Mouse (Mus musculus) hindbrain, embryonic 10.5 days (tissue): ENCODE data around the gene Fzd10. TPM values are rescaled to one million over a fixed set of nuclear protein-coding genes. Genes with fewer than 3 reads are reported as not detected.

Source experiments
- DNase-seq: peaks from one replicate; pipeline ENCODE4 v3.0.0-alpha.2; 2017; ENCODE audit warnings: low spot score
- H3K27ac ChIP-seq: fragments of 300-500 bp; sonication (generic); 2 replicates; pipeline ENCODE4 v1.5.1; 2016; ENCODE audit warnings: mild to moderate bottlenecking, moderate library complexity
- H3K27me3 ChIP-seq: fragments of 300-500 bp; sonication (generic); 2 replicates; pipeline ENCODE4 v1.6.1; 2016; ENCODE audit warnings: mild to moderate bottlenecking; ENCODE audit not compliant: poor library complexity, insufficient read depth, severe bottlenecking
- H3K36me3 ChIP-seq: fragments of 300-500 bp; sonication (generic); 2 replicates; pipeline ENCODE4 v1.6.1; 2016; ENCODE audit warnings: mild to moderate bottlenecking, moderate library complexity
- H3K4me1 ChIP-seq: fragments of 300-500 bp; sonication (generic); replicated peaks from 2 replicates; pipeline ENCODE4 v1.6.1; 2016; ENCODE audit warnings: mild to moderate bottlenecking
- H3K4me3 ChIP-seq: fragments of 300-500 bp; sonication (generic); 2 replicates; pipeline ENCODE4 v1.5.1; 2016; ENCODE audit warnings: mild to moderate bottlenecking, moderate library complexity
- H3K9me3 ChIP-seq: fragments of 300-500 bp; sonication (generic); 2 replicates; pipeline ENCODE4 v1.6.1; 2016; ENCODE audit warnings: mild to moderate bottlenecking, moderate library complexity
- WGBS: fragments of 180-500 bp; shearing (Covaris S2); methylation state at CpG from one replicate; pipeline ENCODE4 v1.1.7; 2016; 5-methylcytosine and 5-hydroxymethylcytosine counted together
- polyA plus RNA-seq: library from polyadenylated mRNA; unstranded; fragments of >200 nt; fragmentation: Nextera tagmentation; extraction: Ambion mirVana; gene quantifications from 2 replicates; pipeline ENCODE4 v1.2.1, GENCODE M21; 2016

The Fzd10 gene
- polyA plus RNA-seq, 1 experiment from 2014 or later: 22.3 TPM

- H3K9me3 ChIP-seq: no peaks in the 10 kb centered on the region
- peak overlapping the region; percentile 88 for H3K27ac ChIP-seq
- peaks cover 41% of the 10 kb centered on the region for H3K4me1 ChIP-seq
- WGBS: 12% methylated on average over 8 of the region's 8 CpGs
- DNase-seq: peak; percentile 51
- peak overlapping the region; percentile 30 for H3K4me3 ChIP-seq
- no peaks in the 10 kb centered on the region; the same call in 1 of the 2 replicates for H3K27me3 ChIP-seq
- peaks cover 9% of the 10 kb centered on the region; the same call in 1 of the 2 replicates for H3K36me3 ChIP-seq
Observed at GRCm38 (mm10) chr5:128581516-128581921, 19.1 kb upstream of the Fzd10 start.

- Histone ChIP-seq H3K4me3 (no peak overlapping the region), H3K27ac (no peak overlapping the region), H3K27me3 (peaks cover 20% of the 10 kb centered on the region), H3K36me3 (peaks cover 9% of the 10 kb centered on the region; the same call in 1 of the 2 replicates), H3K4me1 (peaks cover 8% of the 10 kb centered on the region), H3K9me3 (no peaks in the 10 kb centered on the region)
- WGBS: 68% methylated on average over 1 of the region's 1 CpGs
- no peak for DNase-seq
Observed at GRCm38 (mm10) chr5:128589231-128589630, 11.4 kb upstream of the Fzd10 start.

GRCm38 (mm10) chr5:128593446-128593845 lies 7.2 kb upstream of the Fzd10 start:
- 76% methylated on average over 13 of the region's 13 CpGs for WGBS
- H3K9me3 ChIP-seq: no peaks in the 10 kb centered on the region
- peak overlapping the region; percentile 97 for H3K27ac ChIP-seq
- H3K4me3 ChIP-seq: no peak overlapping the region
- H3K36me3 ChIP-seq: peaks cover 11% of the 10 kb centered on the region; the same call in 1 of the 2 replicates
- DNase-seq: no peak
- H3K27me3 ChIP-seq: peaks cover 49% of the 10 kb centered on the region
- H3K4me1 ChIP-seq: peaks cover 50% of the 10 kb centered on the region

- H3K27ac ChIP-seq: peak overlapping the region; percentile 97
- peaks cover 54% of the 10 kb centered on the region for H3K27me3 ChIP-seq
- DNase-seq: peak; percentile 72
- H3K4me1 ChIP-seq: peaks cover 79% of the 10 kb centered on the region
- peak overlapping the region; percentile 81 for H3K4me3 ChIP-seq
- H3K36me3 ChIP-seq: peaks cover 11% of the 10 kb centered on the region; the same call in 1 of the 2 replicates
- WGBS: under 1% methylated on average over 20 of the region's 20 CpGs
- no peaks in the 10 kb centered on the region for H3K9me3 ChIP-seq
Observed at GRCm38 (mm10) chr5:128596813-128597212, 3.8 kb upstream of the Fzd10 start.

- Histone ChIP-seq H3K4me1 (peaks cover 84% of the 10 kb centered on the region), H3K9me3 (no peaks in the 10 kb centered on the region), H3K27ac (peak overlapping the region; percentile 97), H3K27me3 (peaks cover 59% of the 10 kb centered on the region), H3K36me3 (peaks cover 14% of the 10 kb centered on the region; the same call in 1 of the 2 replicates), H3K4me3 (peak overlapping the region; percentile 81)
- WGBS: 8% methylated on average over 4 of the region's 4 CpGs
- DNase-seq: no peak
Observed at GRCm38 (mm10) chr5:128597381-128597780, 3.3 kb upstream of the Fzd10 start.

DNA sequence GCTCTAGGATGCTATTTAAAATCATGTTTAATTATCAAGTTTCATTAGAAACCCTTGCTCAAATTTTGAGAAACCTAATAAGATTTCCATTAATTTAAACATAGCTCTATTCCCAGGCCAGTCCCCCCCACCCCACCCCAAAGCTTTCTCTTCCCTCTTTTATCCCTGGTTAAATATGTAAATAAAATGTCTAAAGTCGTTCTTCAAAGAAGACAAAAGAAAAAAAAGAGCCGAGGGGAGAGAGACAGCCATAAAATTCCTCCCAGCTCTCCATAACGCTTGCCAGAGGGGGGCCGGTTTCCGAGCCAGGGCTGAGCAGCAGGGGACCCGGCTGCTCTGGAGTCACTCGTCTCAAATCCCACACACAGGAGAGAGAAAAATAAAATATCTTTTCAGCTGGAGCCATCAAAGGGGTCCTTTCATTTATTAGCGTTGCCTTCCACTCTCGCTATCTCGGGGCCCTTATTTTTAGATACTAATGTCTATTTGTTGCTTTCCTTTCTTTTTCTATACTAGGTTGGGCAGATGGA lies 2.4 kb upstream of the Fzd10 start:
- Histone ChIP-seq H3K4me3 (peak overlapping the region; percentile 81), H3K36me3 (peaks cover 19% of the 10 kb centered on the region), H3K9me3 (no peaks in the 10 kb centered on the region), H3K27ac (peak overlapping the region; percentile 97), H3K4me1 (peaks cover 93% of the 10 kb centered on the region), H3K27me3 (peaks cover 59% of the 10 kb centered on the region)
- peak; percentile 49 for DNase-seq
- WGBS: under 1% methylated on average over 10 of the region's 10 CpGs

DNA sequence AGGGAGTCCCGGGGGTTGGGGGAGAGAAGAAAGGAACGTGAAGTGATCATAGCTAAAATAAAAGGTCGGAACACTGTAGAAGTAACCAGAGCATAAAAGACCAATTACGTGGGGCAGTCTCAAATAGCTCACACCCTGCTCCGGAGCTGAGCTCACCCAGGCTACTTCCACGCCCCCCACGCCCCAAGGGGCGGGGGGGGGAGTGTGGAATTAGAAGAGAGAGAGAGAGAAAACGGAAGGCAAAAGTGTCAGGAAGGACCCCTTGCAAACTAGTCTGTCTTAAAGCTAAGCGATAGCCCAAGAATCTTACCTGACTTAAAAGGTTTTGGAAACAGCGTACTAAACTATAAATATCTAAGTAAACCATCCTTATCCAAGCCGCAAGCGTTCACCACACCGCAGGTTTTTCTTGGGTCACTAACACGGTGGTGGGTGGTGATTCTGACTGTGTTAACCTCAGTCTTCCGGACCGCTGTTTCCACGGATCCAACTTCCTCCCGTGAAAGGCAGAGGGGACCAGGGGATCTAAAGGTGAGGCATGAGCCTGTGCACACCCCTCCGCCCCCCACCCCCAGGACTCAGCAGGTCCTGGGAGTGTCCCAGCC lies 1.8 kb upstream of the Fzd10 start:
- peak overlapping the region; percentile 97 for H3K27ac ChIP-seq
- peak; percentile 45 for DNase-seq
- peaks cover 21% of the 10 kb centered on the region for H3K36me3 ChIP-seq
- H3K4me1 ChIP-seq: peaks cover 95% of the 10 kb centered on the region
- under 1% methylated on average over 20 of the region's 20 CpGs for WGBS
- peak overlapping the region; percentile 81 for H3K4me3 ChIP-seq
- H3K9me3 ChIP-seq: no peaks in the 10 kb centered on the region
- H3K27me3 ChIP-seq: peaks cover 56% of the 10 kb centered on the region

DNA sequence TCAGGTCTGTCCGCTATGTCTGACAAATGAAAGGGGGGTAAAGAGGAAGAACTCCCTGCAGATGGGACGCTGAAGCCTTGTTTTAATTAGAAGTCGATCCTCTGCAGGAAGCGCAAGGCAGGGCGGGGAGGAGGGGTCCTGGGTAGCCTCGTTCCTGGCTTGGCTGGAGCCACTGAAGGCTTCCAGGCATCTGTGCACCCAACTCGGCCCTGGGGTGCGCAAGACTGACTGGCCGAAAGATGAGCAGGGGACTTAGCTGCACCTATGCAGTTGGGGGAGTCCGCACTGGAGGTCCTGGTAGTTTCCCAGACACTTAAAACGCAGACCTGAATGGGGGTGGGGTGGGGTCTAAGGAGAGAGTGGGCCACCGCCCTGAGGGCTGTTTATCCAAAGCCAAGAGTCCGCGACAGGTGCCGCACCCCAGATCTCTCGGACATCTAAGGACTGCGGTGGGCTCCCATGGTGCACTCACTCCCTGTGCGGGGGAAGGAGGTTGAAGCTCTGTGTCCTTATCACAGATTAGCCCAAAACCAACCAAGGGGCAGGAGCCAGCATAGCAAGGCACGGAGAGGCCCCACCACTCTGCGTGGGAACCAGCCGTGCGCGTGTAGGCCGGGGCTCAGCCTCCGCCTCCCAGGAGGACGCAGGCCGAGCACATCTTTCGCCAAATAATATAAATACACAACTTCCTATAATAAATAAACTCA lies 1.1 kb upstream of the Fzd10 start:
- Histone ChIP-seq H3K27ac (peak overlapping the region; percentile 97), H3K4me3 (peak overlapping the region; percentile 81), H3K36me3 (peaks cover 22% of the 10 kb centered on the region), H3K27me3 (peaks cover 56% of the 10 kb centered on the region), H3K4me1 (peaks cover 95% of the 10 kb centered on the region), H3K9me3 (no peaks in the 10 kb centered on the region)
- peak; percentile 71 for DNase-seq
- under 1% methylated on average over 28 of the region's 28 CpGs for WGBS

DNA sequence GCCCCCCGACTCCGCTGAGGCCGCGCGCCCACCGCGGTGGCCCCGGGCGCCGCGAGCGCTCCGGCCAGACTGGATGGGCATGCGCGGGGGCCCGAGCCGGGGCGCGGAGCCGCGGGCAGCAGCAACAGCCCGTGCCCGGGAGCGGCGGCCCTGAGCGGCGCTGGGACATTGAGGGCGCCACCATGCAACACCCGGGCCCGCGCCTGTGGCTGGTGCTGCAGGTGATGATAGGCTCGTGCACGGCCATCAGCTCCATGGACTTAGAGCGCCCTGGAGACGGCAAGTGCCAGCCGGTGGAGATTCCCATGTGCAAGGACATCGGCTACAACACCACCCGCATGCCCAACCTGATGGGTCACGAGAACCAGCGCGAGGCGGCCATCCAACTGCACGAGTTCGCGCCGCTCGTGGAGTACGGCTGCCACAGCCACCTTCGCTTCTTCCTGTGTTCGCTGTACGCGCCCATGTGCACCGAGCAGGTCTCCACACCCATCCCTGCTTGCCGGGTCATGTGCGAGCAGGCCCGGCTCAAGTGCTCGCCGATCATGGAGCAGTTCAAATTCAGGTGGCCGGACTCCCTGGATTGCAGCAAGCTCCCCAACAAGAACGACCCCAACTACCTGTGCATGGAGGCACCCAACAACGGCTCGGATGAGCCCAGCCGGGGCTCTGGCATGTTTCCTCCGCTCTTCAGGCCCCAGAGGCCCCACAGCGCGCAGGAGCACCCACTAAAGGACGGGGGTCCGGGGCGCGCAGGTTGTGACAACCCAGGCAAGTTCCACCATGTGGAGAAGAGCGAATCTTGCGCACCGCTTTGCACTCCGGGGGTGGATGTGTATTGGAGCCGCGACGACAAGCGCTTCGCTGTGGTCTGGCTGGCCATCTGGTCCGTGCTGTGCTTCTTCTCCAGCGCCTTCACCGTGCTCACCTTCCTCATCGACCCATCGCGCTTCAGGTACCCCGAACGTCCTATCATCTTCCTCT lies 684 bp downstream of the Fzd10 start:
- Histone ChIP-seq H3K9me3 (no peaks in the 10 kb centered on the region), H3K27me3 (peaks cover 55% of the 10 kb centered on the region), H3K36me3 (peaks cover 22% of the 10 kb centered on the region)

DNA sequence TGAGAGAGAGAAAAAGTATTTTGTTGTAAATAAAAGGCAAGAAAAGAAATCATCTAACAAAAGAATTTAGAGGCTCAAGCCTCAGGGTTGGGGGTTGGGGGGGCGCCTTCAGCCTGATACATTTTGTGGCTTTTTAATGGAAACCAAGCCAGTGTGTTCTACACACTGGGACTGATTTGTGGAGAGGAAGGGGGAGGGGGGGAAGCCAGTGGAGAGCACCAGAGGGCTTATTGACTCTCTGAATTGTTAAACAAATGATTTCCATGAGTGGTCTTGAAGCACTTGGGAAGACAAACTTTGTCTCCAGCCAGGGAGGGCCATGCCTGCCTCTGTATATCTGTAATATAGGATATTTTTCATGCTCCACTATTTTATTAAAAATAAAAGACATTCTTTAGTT lies 3.0 kb downstream of the Fzd10 start:
- Histone ChIP-seq H3K27me3 (peaks cover 69% of the 10 kb centered on the region), H3K27ac (peak overlapping the region; percentile 97), H3K4me1 (peaks cover 84% of the 10 kb centered on the region), H3K4me3 (peak overlapping the region; percentile 81), H3K9me3 (no peaks in the 10 kb centered on the region), H3K36me3 (peaks cover 22% of the 10 kb centered on the region)
- WGBS: 27% methylated on average over 1 of the region's 1 CpGs
- no peak for DNase-seq

More for the DNA sequence above, 684 bp downstream of the Fzd10 start:
- under 1% methylated on average over 87 of the region's 87 CpGs for WGBS
- Histone ChIP-seq H3K27ac (peak overlapping the region; percentile 97), H3K4me3 (peak overlapping the region; percentile 81), H3K4me1 (peaks cover 93% of the 10 kb centered on the region)
- peak; percentile 55 for DNase-seq

DNA sequence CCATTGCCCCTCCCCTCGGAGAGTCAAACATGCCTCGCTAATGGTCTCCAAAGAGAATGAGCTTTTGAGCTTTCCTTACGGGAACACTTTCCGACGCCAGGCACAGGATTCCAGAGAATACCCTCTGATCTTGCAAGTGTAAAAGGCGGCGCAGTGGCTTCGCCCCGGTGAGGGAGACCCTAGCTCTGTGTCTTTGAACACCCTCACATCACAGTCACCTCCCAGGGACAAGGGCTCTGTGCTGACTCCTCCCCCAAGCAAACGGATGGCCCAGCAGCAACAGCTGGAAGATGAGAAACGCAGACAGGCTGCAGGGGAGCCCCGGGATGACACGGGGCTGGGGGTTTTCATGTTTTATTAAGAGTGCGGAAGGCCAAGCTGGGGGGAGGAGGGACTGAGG lies 6.0 kb downstream of the Fzd10 start:
- peaks cover 61% of the 10 kb centered on the region for H3K4me1 ChIP-seq
- H3K36me3 ChIP-seq: peaks cover 22% of the 10 kb centered on the region
- no peaks in the 10 kb centered on the region for H3K9me3 ChIP-seq
- DNase-seq: peak; percentile 52
- peaks cover 74% of the 10 kb centered on the region for H3K27me3 ChIP-seq
- WGBS: 5% methylated on average over 14 of the region's 14 CpGs
- H3K27ac ChIP-seq: peak overlapping the region; percentile 57; the same call in 1 of the 2 replicates
- H3K4me3 ChIP-seq: peak overlapping the region; percentile 32

DNA sequence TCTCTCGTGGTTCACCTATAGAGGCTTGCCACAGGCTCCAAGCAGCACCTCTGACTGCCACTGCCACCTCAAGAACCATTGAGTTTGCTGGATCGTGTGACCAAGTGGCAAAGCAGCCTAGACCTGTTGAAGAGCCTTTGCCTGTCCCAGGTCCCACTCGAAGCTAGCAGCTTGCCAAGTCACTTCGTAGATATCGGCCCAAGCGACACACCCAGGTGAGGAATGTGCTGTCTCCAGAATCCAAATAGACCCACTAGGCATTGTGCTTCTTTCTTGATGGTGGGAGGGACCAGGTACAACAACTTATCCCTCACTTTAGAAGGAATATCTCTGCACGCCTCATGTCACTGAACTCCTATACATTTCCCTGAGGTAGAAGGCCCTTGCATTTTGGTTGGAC lies 8.4 kb downstream of the Fzd10 start:
- H3K27me3 ChIP-seq: peaks cover 56% of the 10 kb centered on the region

More for the DNA sequence above, 8.4 kb downstream of the Fzd10 start:
- WGBS: 92% methylated on average over 7 of the region's 7 CpGs
- H3K36me3 ChIP-seq: peaks cover 4% of the 10 kb centered on the region; the same call in 1 of the 2 replicates
- H3K9me3 ChIP-seq: no peaks in the 10 kb centered on the region
- no peak overlapping the region for H3K27ac ChIP-seq
- no peak overlapping the region for H3K4me3 ChIP-seq
- H3K4me1 ChIP-seq: peaks cover 42% of the 10 kb centered on the region
- DNase-seq: no peak
